Mouse (Mus musculus): Measurements from ENCODE around the gene Itgbl1. TPM values are rescaled to one million over a fixed set of nuclear protein-coding genes. Genes with fewer than 3 reads are reported as not detected.
A peak's percentile ranks its signal among the peaks of the same experiment; 100 is the strongest.
"Not testable (repeated sequence)": the region's sequence is repeated elsewhere in the genome, so short reads cannot be mapped to it uniquely, and the experiment has no call there.

Gene Itgbl1
- 1 to 10 TPM; 1.5 to 7.8 (median 4.1) TPM for total RNA-seq (2022)

DNA sequence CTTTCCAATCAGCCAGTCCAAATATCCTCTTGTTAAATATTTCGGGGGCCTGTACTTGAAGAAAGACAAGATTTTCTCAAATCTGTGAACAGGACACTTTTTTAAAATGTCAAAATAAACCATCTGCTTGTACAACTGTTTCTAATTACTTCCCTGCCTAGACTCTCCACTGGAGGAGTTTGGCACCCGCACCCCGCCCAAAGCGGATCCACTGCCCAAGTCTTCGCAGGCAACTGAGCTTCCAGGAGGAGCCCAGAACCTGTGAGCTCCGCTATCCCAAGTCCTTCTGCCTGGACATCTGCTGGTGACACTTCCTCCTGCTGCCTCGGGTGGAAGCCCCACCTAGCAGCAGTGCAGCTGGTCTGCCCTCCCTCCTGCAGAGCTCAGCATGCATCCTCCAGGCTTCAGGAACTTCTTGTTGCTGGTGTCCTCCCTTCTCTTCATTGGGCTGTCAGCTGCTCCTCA is at the start of gene Itgbl1:
Gene Itgbl1, plus strand, starts transcription at position 51 of the 465 bp plus-strand sequence.
- DNase-seq (ENCODE audit: low spot score in 2 of 2), result peak in 1 of 2 experiments; percentile 24

DNA sequence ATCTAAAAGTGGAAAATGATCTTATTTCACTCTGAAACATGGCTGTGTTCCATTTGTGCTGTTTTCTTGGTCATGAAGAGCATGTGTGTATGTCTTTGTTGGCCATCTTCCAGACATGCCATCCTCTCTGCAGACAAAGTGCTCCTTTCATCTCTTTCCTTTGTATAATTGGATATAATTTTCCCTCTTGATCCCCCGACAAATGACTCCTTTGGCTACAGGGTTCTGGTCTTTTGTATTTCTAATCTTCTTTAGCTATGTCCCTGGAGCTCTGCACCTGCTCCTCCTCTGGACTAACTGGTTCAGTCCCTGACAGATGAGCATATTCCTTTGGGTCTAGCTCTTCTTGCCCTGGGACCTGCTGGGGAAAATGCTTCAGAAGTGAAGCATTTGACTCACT is 36.8 kb upstream of the Itgbl1 start:
- DNase-seq (ENCODE audit: low spot score in 2 of 2), result no peak

DNA sequence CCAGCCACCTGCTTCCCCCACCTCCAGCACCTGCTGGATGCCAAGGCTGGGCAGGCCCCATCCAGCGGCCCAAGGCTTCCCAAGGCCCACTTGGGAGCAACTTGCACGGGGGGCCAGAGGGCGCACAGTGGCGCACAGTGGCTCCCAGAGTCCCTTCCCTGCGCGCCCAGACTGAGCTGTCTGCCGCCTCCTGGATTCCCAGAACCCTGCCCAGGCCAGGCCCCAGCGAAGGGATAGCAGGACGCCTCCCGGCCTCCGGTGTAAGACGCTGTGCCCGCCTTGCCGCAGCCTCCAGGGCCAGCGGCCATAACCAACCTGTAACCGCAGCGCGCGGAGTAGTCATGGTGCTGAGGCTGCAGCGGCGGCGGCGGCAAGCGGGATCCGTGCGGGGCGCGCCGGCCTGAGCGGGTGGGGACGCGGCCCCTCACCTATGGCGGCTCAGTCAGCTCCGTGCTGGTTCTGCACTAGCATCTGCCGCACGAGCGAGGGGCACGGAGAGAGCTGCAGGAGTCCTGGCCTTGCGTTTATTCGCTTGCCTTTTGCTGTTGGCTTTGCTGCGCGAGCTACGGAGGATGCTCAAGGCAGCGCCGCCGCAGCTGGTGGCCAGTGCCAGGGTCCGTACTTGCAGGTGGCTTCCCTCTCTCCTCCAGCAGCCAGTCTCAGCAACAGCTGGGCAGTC is 33.1 kb upstream of the Itgbl1 start, which contains the start of gene Nalcn:
Gene Nalcn, minus strand, starts transcription at position 644 of the 679 bp plus-strand sequence.
- no peak for DNase-seq (ENCODE audit: low spot score in 2 of 2)

DNA sequence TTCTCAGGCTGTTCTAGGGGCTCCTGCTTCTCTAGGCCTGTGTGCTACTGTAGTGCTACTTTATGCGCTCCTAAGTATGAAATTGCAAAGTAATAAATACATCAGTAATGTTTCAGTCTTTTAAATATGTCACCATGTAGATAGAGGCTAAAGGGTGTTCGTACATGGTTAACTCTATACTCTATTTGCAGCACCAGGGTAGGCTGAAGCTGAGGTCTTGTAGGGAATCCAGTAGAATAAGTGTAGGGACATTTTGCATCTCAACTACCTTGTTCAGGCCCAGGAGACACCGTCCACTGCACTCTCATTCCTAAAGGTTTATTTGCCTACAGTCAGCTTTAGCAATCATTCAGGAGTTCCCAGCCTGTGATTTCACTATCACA is 32.6 kb upstream of the Itgbl1 start:
- no peak for DNase-seq (ENCODE audit: low spot score in 2 of 2)

DNA sequence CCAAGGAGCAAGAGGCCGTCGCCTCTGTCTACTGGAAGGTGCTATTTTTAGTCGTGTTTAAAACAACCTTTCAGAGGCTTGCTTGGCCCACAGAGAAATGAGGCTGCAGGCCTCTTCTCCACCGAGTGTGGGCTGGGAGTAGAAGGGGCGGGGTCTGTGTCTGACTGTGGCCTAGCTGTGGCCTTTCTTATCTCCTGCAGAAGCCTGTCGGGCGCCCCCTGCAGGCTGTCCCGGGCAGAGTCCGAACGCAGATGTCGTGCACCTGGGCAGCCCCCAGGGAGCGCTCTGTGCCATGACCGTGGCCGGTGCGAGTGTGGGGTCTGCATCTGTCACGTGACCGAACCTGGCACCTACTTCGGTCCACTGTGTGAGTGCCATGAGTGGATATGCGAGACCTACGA is 1.3 kb downstream of the Itgbl1 start:
- DNase-seq (ENCODE audit: low spot score in 2 of 2), result peak; percentile 26 to 45

DNA sequence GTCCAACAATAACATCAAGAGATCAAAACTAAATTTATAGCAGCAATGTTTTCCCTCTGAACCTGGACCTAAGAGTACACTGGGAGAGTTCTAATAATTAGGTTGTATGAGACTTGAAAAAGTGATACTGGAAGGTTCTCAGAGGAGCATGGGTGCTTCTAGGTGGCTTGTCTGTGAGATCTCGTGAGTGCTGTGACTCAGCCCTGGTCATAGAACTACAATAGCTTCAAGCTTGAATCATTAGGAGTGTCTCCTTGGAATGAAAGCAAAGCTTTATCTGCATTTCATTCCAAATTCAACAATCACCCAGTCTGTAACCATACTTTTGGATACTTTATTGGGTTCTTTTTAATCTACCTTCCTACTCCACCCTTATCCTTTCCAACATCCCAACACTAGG is 2.6 kb downstream of the Itgbl1 start:
- DNase-seq (ENCODE audit: low spot score in 2 of 2), result no peak

DNA sequence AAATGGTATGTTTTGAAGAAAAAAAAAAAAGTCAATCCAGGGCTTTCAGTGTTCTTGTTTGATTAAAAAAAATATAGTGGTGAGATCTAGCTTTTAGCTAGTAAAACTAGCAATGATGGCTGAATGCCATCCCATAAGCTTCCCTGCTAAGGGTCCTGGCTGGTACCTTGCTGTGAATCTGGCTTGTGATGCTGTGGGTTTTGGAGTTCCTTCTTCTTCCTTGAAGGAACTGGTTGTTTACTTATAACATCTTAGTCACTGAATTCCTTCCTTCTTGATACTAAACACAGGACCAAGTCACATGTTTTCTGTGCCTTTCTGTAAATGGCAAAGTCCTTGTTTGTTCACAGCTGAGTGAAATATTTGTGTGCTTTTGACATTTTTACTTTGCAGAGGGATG is 3.4 kb downstream of the Itgbl1 start:
- DNase-seq (ENCODE audit: low spot score in 2 of 2), result no peak

DNA sequence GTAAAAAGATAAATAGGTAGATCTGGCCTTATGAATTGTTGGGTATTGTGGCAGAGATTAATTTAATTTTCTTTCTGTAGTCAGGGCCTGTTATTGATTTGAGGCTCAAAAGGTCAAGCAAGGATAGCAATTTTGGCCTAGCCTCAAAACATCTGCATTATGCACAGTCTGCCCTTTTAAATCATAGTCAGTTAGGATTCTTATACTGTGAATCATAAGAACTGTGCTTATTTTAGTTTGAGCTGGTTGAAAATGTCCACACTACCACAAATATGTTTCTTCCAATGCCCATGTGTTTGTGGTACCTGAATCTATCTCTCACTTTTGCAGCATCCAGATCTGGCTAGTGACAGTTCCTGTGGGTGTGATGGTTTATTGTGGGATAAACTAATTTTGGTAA is 4.7 kb downstream of the Itgbl1 start:
- DNase-seq (ENCODE audit: low spot score in 2 of 2), result no peak

DNA sequence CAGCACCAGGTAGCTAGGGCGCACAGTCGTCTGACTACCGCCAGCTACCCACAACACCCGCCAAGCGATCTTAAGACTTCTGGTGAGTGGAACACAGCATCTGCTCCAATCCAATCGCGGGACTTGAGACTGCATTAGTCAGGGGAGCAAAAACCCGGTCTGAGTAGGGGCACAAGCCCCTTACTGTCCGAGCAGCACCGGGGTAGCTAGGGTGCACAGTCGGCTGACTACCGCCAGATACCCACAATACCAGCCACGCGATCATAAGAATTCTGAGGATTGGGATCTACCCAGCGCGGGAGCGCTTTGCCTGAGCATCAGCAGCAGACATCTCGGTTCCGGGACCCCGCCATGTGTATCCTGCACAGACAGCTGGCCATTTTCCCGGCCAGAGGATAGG is 11.3 kb downstream of the Itgbl1 start:
- DNase-seq (ENCODE audit: low spot score in 2 of 2), result not testable (repeated sequence)

DNA sequence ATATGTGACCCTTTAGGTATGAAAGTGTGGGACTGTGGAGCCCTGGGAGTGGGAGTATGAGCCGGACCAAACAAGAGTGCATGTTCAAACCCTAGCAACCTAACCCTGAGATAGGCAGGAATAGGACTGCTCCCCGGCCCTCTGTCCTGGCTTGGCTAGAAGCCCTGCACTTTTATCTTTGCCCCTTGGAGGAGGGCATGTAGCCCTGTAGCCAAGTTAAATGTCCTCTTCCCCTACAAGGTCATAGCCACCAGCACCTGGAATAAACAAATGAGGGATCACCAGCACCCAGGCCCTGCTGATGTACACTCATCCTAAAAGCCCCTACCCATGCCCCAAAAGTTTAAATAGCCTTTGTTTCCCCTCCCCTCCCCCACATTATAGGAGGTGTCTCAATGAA is 18.3 kb downstream of the Itgbl1 start:
- no peak for DNase-seq (ENCODE audit: low spot score in 2 of 2)

DNA sequence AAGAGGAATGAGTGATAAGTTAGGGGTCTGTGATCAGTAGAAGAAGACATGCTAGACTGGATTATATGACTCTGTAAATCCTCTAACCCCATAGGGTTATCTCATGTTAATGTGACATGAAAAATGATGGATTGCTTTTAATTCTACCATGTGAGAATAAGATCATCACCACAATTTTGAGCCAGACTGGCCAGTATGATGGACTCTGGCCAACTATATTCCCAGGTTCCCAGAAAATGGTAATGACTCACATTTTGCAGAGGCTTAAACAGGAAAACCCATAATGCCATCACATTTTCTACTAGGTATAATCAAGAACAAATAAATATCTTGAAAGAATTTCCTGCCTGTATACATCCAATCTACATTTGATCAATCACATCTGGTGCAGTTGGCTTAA is 55.0 kb downstream of the Itgbl1 start:
- DNase-seq (ENCODE audit: low spot score in 2 of 2), result no peak

DNA sequence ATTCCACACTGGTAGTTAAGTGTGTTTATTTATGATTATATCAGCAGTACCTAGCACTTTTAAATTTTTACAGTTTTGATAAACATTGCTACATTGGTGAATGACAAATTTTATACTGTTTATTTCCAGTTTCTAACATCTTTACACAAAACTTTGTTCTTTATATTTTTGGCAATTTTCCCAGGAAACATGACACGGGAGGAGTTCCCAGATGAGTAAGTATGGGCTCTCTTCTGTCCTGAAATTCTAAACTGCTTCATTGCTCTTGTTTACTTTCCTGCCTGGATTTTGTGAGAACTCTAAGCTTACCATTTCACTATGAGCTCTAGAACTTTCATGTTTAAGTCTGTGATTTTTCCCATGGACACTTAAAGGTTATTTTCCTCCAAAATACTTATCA is 82.3 kb downstream of the Itgbl1 start:
- no peak for DNase-seq (ENCODE audit: low spot score in 2 of 2)

DNA sequence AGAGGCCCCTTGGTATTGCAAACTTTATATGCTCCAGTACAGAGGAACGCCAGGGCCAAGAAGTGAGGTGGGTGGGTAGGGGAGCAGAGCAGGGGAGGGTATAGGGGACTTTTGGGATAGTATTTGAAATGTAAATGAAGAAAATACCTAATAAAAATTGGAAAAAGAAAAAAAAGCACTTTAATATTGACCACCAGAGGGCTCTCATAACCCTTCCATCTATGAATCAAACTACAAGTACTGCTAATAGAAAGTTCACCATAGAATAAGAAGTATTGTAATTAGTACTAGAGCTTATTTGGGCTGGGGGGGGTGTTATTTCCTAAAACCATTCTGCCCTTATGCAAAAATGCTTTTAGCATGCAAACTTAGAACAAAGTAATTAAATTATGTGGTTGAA is 91.2 kb downstream of the Itgbl1 start:
- no peak for DNase-seq (ENCODE audit: low spot score in 2 of 2)

DNA sequence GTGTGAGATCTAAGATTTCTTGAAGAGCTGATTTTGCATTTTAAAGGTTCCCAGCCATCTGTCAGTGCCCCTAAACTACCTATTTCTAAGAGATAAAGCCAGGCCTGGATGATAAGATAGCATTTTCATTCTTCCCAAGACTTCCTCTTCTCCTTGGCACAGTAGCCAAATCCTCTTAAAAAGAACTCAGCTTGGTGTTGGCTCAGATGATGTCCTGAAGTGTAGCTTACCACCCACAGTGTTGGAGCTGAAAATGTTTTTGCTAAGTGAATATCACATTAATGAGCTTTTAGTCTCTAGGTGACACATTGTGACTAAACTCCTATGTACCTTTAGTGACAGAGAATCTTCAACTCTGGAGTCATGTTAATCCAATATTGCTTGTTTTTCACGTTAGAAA is 99.8 kb downstream of the Itgbl1 start:
- DNase-seq (ENCODE audit: low spot score in 2 of 2), result no peak

DNA sequence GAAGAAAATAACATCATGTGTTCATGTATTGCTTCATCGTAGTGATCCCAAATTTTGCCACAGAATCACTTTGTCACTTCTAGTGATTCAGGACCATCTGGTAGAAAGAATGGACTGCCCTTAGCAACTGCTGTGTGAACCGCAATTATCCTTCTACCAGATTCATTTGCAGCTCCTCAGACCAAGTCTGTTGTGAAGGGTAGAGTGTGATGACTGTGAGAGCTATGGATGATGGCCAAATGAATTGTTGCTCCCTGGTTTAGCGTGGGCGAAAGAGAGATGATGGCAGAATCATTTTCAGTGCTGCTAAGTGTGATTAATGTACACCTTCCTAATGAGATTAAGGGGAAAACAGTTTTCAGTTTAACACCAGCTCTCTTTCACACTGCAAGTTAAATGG is 100.3 kb downstream of the Itgbl1 start:
- DNase-seq (ENCODE audit: low spot score in 2 of 2), result no peak

DNA sequence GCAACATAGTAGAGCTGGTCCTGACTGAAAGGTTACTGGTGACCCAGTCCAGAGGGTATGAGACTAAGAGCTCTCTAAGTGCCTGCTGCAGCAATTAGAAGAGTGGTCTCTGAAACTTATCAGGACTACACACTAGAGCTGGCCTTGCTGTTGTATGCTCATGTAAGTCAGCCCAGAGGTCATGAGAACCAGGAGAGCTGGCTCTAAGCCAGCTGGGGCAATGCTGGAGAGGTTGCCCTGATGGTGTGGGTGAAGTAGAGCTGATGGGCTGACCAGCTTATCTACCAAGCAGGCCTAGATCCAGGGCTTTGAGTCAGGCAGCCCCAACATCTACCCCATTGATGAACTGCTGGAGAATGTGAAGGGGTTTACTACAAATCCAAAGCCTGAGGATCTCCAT is 142.0 kb downstream of the Itgbl1 start:
- no peak for DNase-seq (ENCODE audit: low spot score in 2 of 2)

DNA sequence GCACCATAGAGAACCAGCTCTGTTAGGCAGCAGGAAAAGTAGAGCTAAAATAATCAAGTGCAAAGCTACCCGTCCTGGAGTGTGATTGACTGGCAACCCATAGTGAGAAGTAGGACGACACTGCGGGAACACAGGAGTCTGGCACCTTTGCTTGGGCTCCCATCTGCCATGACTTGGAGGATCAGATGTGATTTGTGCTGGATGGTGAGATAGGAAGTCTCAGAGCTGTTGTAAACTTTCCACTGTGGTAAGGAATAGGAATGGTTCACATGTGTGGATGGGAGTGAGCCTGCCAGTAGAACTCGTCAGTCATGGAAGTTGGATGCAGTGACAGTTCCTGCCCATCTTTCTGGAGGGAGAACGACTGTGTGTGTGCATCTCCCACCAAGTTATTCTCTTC is 177.9 kb downstream of the Itgbl1 start:
- no peak for DNase-seq (ENCODE audit: low spot score in 2 of 2)

DNA sequence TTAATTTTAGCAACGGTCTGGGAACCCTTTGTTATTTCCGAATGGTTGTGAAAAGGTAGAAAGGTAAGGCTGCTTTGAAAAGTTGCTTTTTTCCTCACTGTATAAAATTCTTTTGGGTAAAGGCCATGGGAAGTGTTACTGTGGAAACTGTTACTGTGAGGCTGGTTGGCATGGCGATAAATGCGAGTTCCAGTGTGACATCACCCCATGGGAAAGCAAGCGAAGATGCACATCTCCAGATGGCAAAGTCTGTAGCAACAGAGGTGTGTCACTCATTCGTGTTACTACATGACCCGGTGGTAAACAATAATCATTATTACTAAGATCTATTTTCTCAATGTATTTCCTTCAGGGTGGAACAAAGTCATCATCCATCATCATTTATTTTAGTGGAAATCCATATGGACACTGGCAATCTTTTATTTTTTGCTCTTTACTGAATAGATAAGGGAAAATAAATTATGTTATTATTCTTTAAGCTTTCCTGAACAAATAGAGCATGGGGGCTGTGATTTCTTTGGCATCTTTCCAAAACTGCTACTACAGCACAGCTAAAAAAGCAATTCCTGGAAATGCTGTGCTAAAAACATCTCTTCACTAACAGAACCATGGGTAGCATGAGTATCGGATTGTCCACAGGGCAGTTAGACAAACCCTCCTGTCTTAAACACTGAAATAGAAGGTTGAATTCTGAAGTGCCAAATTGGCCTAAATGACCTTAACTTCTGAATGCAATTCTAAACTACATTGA is 184.1 kb downstream of the Itgbl1 start:
- no peak for DNase-seq (ENCODE audit: low spot score in 2 of 2)

DNA sequence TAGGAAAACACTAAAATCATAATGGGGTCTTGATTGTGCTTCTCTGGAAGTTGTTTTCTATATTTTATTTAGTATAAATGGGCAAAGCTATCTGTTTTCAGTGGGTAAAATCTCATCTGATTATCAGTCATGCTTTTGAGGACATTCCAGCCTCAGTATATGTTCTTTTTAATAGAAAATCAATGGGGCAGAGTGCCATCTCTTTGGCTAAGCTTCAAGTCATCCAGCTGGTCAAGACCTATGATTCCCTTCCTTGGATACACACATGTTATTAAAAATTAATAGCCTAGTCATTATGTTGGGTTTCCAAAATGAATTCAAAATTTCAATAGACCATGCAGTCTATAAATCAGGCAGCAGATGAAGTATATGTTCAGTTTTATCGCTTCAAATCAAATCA is 204.8 kb downstream of the Itgbl1 start:
- DNase-seq (ENCODE audit: low spot score in 2 of 2), result no peak

DNA sequence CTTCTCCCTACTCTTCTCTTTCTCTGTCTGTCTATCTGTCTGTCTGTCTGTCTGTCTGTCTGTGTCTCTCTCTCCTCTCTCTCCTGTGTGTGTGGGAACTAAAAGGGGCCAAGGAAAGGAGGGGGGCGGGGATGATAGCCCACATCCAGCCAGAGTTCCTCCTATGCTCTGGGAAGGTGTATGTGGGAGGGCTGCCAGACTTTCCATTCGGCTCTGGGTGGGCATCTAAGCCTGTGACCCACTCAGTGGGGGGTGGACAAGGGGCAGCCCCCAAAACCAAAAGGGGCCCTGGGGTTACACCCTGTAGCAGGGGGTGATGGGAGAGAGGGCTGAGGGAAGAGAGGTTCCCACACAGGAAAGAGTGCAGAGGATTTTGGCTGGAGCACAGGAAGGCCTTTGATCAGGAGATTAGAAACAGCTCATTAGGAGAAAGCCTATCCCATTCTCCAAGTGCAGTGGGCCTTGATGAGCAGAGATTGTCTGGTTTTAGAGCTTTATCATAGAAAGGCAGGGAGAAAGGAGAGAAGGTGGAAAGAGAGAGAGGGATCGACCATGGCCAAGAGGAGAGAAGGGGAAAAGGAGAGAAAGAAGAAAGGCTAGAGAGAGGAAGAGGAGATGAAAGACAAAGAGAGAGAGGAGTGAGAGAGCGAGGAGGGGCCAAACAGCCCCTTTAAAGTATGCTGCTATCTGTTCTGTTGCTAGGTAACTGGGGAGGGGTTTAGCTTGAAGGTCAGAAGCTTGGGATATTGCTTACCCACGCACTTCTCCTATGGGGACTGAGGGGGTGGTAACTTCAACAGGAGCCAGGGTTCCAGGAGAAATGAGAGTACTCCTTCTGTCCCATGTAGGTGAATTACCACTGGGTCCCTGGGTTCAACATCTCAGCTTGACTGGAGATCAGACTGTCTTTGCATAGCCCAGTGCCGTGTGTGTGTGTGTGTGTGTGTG is 206.3 kb downstream of the Itgbl1 start:
- DNase-seq (ENCODE audit: low spot score in 2 of 2), result no peak

DNA sequence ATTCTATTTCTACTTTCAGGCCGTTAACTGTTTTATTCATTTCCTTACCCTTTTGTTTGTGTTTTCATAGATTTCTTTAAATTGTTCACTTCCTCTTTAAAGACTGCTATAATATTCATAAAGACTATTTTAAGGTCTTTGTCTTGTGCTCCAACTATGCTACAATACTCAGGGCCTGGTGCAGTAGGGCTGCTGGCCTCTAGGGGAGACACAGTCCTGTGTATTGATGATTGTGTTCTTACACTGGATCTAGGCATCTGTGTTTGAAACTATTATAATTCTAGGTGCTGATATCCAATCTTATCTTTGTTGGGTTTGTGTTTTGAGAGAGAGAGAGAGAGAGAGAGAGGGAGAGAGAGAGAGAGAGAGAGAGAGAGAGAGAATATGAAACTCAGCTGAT is 268.1 kb downstream of the Itgbl1 start:
- no peak for DNase-seq (ENCODE audit: low spot score in 2 of 2)

DNA sequence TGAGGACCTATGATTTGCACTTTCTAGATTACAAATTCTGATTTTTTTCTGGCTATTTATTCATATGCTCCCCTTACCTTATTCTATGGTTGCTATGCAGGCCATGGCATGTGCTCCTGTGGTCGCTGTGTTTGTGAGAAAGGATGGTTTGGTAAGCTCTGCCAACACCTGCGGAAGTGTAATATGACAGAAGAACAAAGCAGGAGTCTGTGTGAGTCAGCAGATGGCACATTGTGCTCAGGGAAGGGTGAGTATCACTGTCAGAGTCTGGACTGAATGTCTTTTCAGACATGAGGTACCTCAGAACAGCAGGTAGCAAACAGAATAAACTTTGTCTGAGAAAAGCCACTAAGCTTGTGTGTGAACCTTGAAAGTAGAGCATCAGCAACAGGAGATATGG is 306.8 kb downstream of the Itgbl1 start:
- no peak for DNase-seq (ENCODE audit: low spot score in 2 of 2)
